Comparison of ENCODE assay signal across 9 mouse cellular contexts in the genomic region with DNA sequence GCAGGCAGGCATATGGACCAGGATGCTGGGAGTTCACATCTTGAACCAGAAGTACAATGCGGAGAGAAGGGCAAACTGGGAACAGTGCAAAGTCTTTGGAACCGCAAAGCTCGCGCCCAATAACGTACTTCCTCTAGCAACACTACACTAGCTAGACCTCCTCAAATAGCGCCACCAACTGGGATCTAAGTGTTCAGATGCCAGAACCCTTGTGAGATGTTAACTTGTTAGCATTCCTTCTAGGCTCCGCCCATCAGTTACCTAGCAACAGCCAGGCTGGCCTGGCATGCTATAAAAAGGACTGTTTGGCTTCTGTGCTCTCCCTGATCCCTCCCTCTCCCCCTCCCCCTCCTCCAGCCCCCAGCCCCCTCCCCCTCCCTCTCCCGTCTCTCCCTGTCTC.
A peak's percentile ranks its signal among the peaks of the same experiment; 100 is the strongest.
DNase-seq lines count a peak whose midpoint lies in the region; ATAC-seq and TF ChIP-seq lines count a peak whose summit lies in the region.
"Had no signal": no experiment of that assay in that cellular context is flagged by ENCODE, and none has a peak within 500 bp of the region (broad histone marks: within the 10 kb centered on the region; RNA-seq: fewer than 3 reads in every experiment).

No protein-coding gene starts in this region.

- 0 out of 2 replicates have a peak, but pooled peaks have one; percentile 20 for ATAC-seq in heart, embryonic 14.5 days (ENCODE audit: insufficient number of reproducible peaks, insufficient read depth, low FRiP score, low read depth)
- ATAC-seq in hindbrain, embryonic 13.5 days (ENCODE audit: low FRiP score), result peak; percentile 65
- ATAC-seq in lung, embryonic 15.5 days (ENCODE audit: borderline replicate concordance, extremely low read depth, low FRiP score, low TSS enrichment), result peak; percentile 19; the same call in 1 of the 2 replicates

- peaks cover 29 to 57% of the 10 kb centered on the region in 2 experiments for H3K4me1 ChIP-seq in heart, embryonic 14.5 days (ENCODE audit: control insufficient read depth in 2 of 2, insufficient read depth in 2 of 2, low read length in 2 of 2)
- H3K4me1 ChIP-seq in hindbrain, embryonic 13.5 days (replicated peaks), result peaks cover 28% of the 10 kb centered on the region
- peaks cover 28% of the 10 kb centered on the region for H3K4me1 ChIP-seq in lung, embryonic 15.5 days
- H3K4me1 ChIP-seq in testis, adult 2 months (ENCODE audit: control insufficient read depth, insufficient read depth, low read length), result peaks cover 16% of the 10 kb centered on the region

- no peak for TF ChIP-seq POLR2A in testis, adult 2 months (IDR thresholded peaks at IDR 0.05; ENCODE audit: control insufficient read depth, low read depth, low read length)

- 30% methylated on average over 8 of the region's 8 CpGs for WGBS in heart, embryonic 14.5 days
- WGBS in hindbrain, embryonic 13.5 days, result 29% methylated on average over 8 of the region's 8 CpGs
- 57% methylated on average over 8 of the region's 8 CpGs for WGBS in lung, embryonic 15.5 days

- peak overlapping the region in 1 of 2 experiments; percentile 16; a peak in 1 of 4 replicates for H3K4me3 ChIP-seq in heart, embryonic 14.5 days (ENCODE audit: control insufficient read depth in 1 of 2, insufficient read depth in 1 of 2, low read depth in 1 of 2, low read length in 2 of 2)
- H3K4me3 ChIP-seq in hindbrain, embryonic 13.5 days, result no peak overlapping the region
- H3K4me3 ChIP-seq in lung, embryonic 15.5 days, result no peak overlapping the region
- peak overlapping the region; percentile 74 for H3K4me3 ChIP-seq in testis, adult 2 months (ENCODE audit: control insufficient read depth, low read depth, low read length)

- TF ChIP-seq CTCF in testis, adult 2 months (IDR thresholded peaks at IDR 0.05; ENCODE audit: control insufficient read depth, insufficient read depth, insufficient replicate concordance, low read depth, low read length), result no peak

- H3K4me2 ChIP-seq in heart, embryonic 14.5 days (ENCODE audit: low read length), result peak overlapping the region; percentile 35
- no peak overlapping the region for H3K4me2 ChIP-seq in hindbrain, embryonic 13.5 days
- peak overlapping the region; percentile 30 for H3K4me2 ChIP-seq in lung, embryonic 15.5 days

- no peaks in the 10 kb centered on the region for H3K27me3 ChIP-seq in heart, embryonic 14.5 days (ENCODE audit: control insufficient read depth, insufficient read depth, low read length)
- no peaks in the 10 kb centered on the region for H3K27me3 ChIP-seq in hindbrain, embryonic 13.5 days
- H3K27me3 ChIP-seq in lung, embryonic 15.5 days, result no peaks in the 10 kb centered on the region
- H3K27me3 ChIP-seq in testis, adult 2 months (ENCODE audit: control insufficient read depth, insufficient read depth, low read length), result no peaks in the 10 kb centered on the region

- H3K9me3 ChIP-seq in heart, embryonic 14.5 days (ENCODE audit: control insufficient read depth, low read length), result peaks cover 3% of the 10 kb centered on the region; the same call in 1 of the 2 replicates
- no peaks in the 10 kb centered on the region for H3K9me3 ChIP-seq in hindbrain, embryonic 13.5 days
- no peaks in the 10 kb centered on the region for H3K9me3 ChIP-seq in lung, embryonic 15.5 days
- H3K9me3 ChIP-seq: G1E had no signal

- no peak overlapping the region for H3K9ac ChIP-seq in heart, embryonic 14.5 days (ENCODE audit: low read length)
- H3K9ac ChIP-seq in hindbrain, embryonic 13.5 days, result no peak overlapping the region
- no peak overlapping the region for H3K9ac ChIP-seq in lung, embryonic 15.5 days

- DNase-seq in heart, postnatal 25 days (ENCODE audit: low spot score), result no peak
- peak; percentile 44 for DNase-seq in brain, adult 2 months (ENCODE audit: low read depth, low spot score)
- DNase-seq in left cerebral cortex, adult 8-10 months (ENCODE audit: low spot score in 2 of 2), result no peak
- DNase-seq in left cerebral cortex, postnatal 25 days (ENCODE audit: low spot score in 2 of 2), result no peak

- no peaks in the 10 kb centered on the region for H3K36me3 ChIP-seq in heart, embryonic 14.5 days (ENCODE audit: control insufficient read depth, insufficient read depth, low read length)
- H3K36me3 ChIP-seq in hindbrain, embryonic 13.5 days, result no peaks in the 10 kb centered on the region
- H3K36me3 ChIP-seq in lung, embryonic 15.5 days, result no peaks in the 10 kb centered on the region
- H3K36me3 ChIP-seq in testis, adult 2 months (ENCODE audit: control insufficient read depth, insufficient read depth, low read length), result no peaks in the 10 kb centered on the region
- H3K36me3 ChIP-seq: G1E had no signal

- H3K27ac ChIP-seq in heart, embryonic 14.5 days (replicated peaks in 1 of 2; ENCODE audit: control insufficient read depth in 1 of 2, insufficient read depth in 1 of 2, low read depth in 2 of 2, low read length in 2 of 2), result peak overlapping the region; percentile 48 to 71; a peak in 3 of 4 replicates
- H3K27ac ChIP-seq in hindbrain, embryonic 13.5 days, result peak overlapping the region; percentile 5; the same call in 1 of the 2 replicates
- H3K27ac ChIP-seq in lung, embryonic 15.5 days, result no peak overlapping the region
- no peak overlapping the region for H3K27ac ChIP-seq in testis, adult 2 months (ENCODE audit: control insufficient read depth, insufficient read depth, low read depth, low read length)

- intact Hi-C loops in heart, postnatal 25 days (cut with DNase I), result loop anchor here (5.0 kb wide), 4 partner anchors 144 to 294 kb away; no protein-coding TSS in a partner anchor
- intact Hi-C loops in left cerebral cortex, postnatal 25 days (cut with DNase I), result loop anchor here (5.0 kb wide), 1 partner anchor 209 kb away; no protein-coding TSS in a partner anchor

Comparison
In these comparisons a context has a peak if more than half of its experiments do, and no peak if none do; other contexts are left out.
1. H3K27ac ChIP-seq: peak in heart, embryonic 14.5 days (2 of 2) and hindbrain, embryonic 13.5 days (single experiment); none in lung, embryonic 15.5 days (single experiment) and testis, adult 2 months (single experiment).
2. Peak in every context shown above with its lines, with median percentiles within 50 percentile points of each other: ATAC-seq.